Mouse (Mus musculus) gonadal fat pad, adult 2 months (tissue): Measurements from ENCODE around the gene Sec22b. TPM values are rescaled to one million over a fixed set of nuclear protein-coding genes. Genes with fewer than 3 reads are reported as not detected.

Source experiments
- polyA plus RNA-seq: library from polyadenylated mRNA; depleted of rRNA; stranded (reverse); fragments of >200 nt; gene quantifications from 2 replicates; pipeline ENCODE4 v1.2.3, GENCODE M21; 2012; rRNA removed

Gene Sec22b
- polyA plus RNA-seq, 1 experiment: 45.5 TPM

Other genes with a start within 250 kb of the Sec22b start
- 9.7 and 11.6 TPM in 2 replicates for gene Prkab2, start 243.0 kb upstream of the Sec22b start, polyA plus RNA-seq
- not detected in 2 replicates for gene Gm17651, start 226.5 kb upstream of the Sec22b start, polyA plus RNA-seq
- gene Pde4dip, start 12.5 kb upstream of the Sec22b start, polyA plus RNA-seq: 38.0 and 39.3 TPM in 2 replicates
- 26.6 and 33.7 TPM in 2 replicates for gene Notch2, start 112.3 kb downstream of the Sec22b start, polyA plus RNA-seq